Mouse (Mus musculus) kidney, embryonic 15.5 days (tissue): ENCODE measurements around the gene Olfr318. TPM values are rescaled to one million over a fixed set of nuclear protein-coding genes. Genes with fewer than 3 reads are reported as not detected.

Experiments used
- ATAC-seq: fragments of 200-750 bp; cut with Nextera tagmentation; replicated peaks from 2 replicates; pipeline ENCODE4 v1.8.0; 2017; ENCODE audit warnings: moderate TSS enrichment; ENCODE audit not compliant: low FRiP score
- H3K27ac ChIP-seq: fragments of 300-500 bp; sonication (generic); 2 replicates; pipeline ENCODE4 v1.5.1; 2015; ENCODE audit warnings: mild to moderate bottlenecking, inconsistent platforms
- H3K27me3 ChIP-seq: fragments of 300-500 bp; sonication (generic); 2 replicates; pipeline ENCODE4 v1.6.1; 2015; ENCODE audit warnings: inconsistent platforms
- H3K36me3 ChIP-seq: fragments of 300-500 bp; sonication (generic); 2 replicates; pipeline ENCODE4 v1.6.1; 2015; ENCODE audit warnings: inconsistent platforms
- H3K4me1 ChIP-seq: fragments of 300-500 bp; sonication (generic); 2 replicates; pipeline ENCODE4 v1.6.1; 2015; ENCODE audit warnings: inconsistent platforms
- H3K4me2 ChIP-seq: fragments of 300-500 bp; sonication (generic); 2 replicates; pipeline ENCODE4 v1.6.1; 2015; ENCODE audit warnings: moderate library complexity, mild to moderate bottlenecking, inconsistent platforms
- H3K4me3 ChIP-seq: fragments of 300-500 bp; sonication (generic); replicated peaks from 2 replicates; pipeline ENCODE4 v1.5.1; 2015; ENCODE audit warnings: mild to moderate bottlenecking, inconsistent platforms
- H3K9ac ChIP-seq: fragments of 300-500 bp; sonication (generic); 2 replicates; pipeline ENCODE4 v1.6.1; 2015; ENCODE audit warnings: mild to moderate bottlenecking, inconsistent platforms
- H3K9me3 ChIP-seq: fragments of 300-500 bp; sonication (generic); replicated peaks from 2 replicates; pipeline ENCODE4 v1.6.1; 2016; ENCODE audit warnings: inconsistent platforms
- WGBS: fragments of 180-500 bp; shearing (Covaris S2); methylation state at CpG from one replicate; pipeline ENCODE4 v1.1.7; 2015; ENCODE audit warnings: mixed read lengths; 5-methylcytosine and 5-hydroxymethylcytosine counted together
- polyA plus RNA-seq: library from polyadenylated mRNA; unstranded; fragments of >200 nt; fragmentation: Nextera tagmentation; extraction: Ambion mirVana; gene quantifications from 2 replicates; pipeline ENCODE4 v1.2.1, GENCODE M21; 2015

The Olfr318 gene
- polyA plus RNA-seq, 1 experiment from 2014 or later = not detected

- ATAC-seq = no peak
- Histone ChIP-seq H3K27me3 (no peaks in the 10 kb centered on the region), H3K36me3 (no peaks in the 10 kb centered on the region), H3K9me3 (no peaks in the 10 kb centered on the region), H3K9ac (no peak overlapping the region), H3K27ac (no peak overlapping the region), H3K4me1 (no peaks in the 10 kb centered on the region), H3K4me2 (no peak overlapping the region), H3K4me3 (no peak overlapping the region)
- 58% methylated on average over 4 of the region's 4 CpGs for WGBS
These were observed 52.0 kb downstream of the Olfr318 start for GRCm38 (mm10) chr11:58671825-58672224.

GRCm38 (mm10) chr11:58669252-58669651 lies 54.6 kb downstream of the Olfr318 start:
- H3K4me1 ChIP-seq = no peaks in the 10 kb centered on the region
- no peak overlapping the region for H3K27ac ChIP-seq
- no peak overlapping the region for H3K4me3 ChIP-seq
- no peaks in the 10 kb centered on the region for H3K27me3 ChIP-seq
- ATAC-seq = no peak
- no peaks in the 10 kb centered on the region for H3K9me3 ChIP-seq
- H3K4me2 ChIP-seq = no peak overlapping the region
- H3K9ac ChIP-seq = no peak overlapping the region
- H3K36me3 ChIP-seq = no peaks in the 10 kb centered on the region

Other genes starting within 250 kb of the Olfr318 start
- 0.08 TPM in 1 of 2 replicates, not detected in the other for gene Olfr332, start 231.5 kb downstream of the Olfr318 start, polyA plus RNA-seq
- not detected in 2 replicates for gene Olfr331, start 221.4 kb downstream of the Olfr318 start, polyA plus RNA-seq
- not detected in 2 replicates for gene Olfr330, start 189.2 kb downstream of the Olfr318 start, polyA plus RNA-seq
- gene Olfr329-ps, start 177.6 kb downstream of the Olfr318 start, polyA plus RNA-seq = not detected in 2 replicates
- 0.05 and 0.09 TPM in 2 replicates for gene Olfr328, start 168.4 kb downstream of the Olfr318 start, polyA plus RNA-seq
- not detected in 2 replicates for gene Olfr224, start 153.5 kb downstream of the Olfr318 start, polyA plus RNA-seq
- gene Olfr325, start 146.3 kb downstream of the Olfr318 start, polyA plus RNA-seq = not detected in 2 replicates
- not detected in 2 replicates for gene Olfr324, start 128.9 kb downstream of the Olfr318 start, polyA plus RNA-seq
- gene 2210407C18Rik, start 107.9 kb downstream of the Olfr318 start, polyA plus RNA-seq = not detected in 2 replicates
- gene Olfr323, start 93.5 kb downstream of the Olfr318 start, polyA plus RNA-seq = not detected in 2 replicates
- gene Trim58, start 83.5 kb downstream of the Olfr318 start, polyA plus RNA-seq = 0.13 and 0.33 TPM in 2 replicates
- 0.04 TPM in 1 of 2 replicates, not detected in the other for gene Olfr322, start 65.2 kb downstream of the Olfr318 start, polyA plus RNA-seq
- not detected in 2 replicates for gene Olfr320, start 42.9 kb downstream of the Olfr318 start, polyA plus RNA-seq
- not detected in 2 replicates for gene Olfr319, start 24.9 kb downstream of the Olfr318 start, polyA plus RNA-seq
- not detected in 2 replicates for gene Olfr317, start 15.2 kb upstream of the Olfr318 start, polyA plus RNA-seq
- gene Olfr316, start 28.7 kb upstream of the Olfr318 start, polyA plus RNA-seq = not detected in 2 replicates
- not detected in 2 replicates for gene Olfr315, start 49.2 kb upstream of the Olfr318 start, polyA plus RNA-seq
- gene Olfr314, start 58.9 kb upstream of the Olfr318 start, polyA plus RNA-seq = not detected in 2 replicates
- 0.35 and 0.63 TPM in 2 replicates for gene Fam183b, start 77.9 kb upstream of the Olfr318 start, polyA plus RNA-seq
- gene Olfr313, start 91.0 kb upstream of the Olfr318 start, polyA plus RNA-seq = not detected in 2 replicates
- gene Olfr312, start 105.2 kb upstream of the Olfr318 start, polyA plus RNA-seq = not detected in 2 replicates
- gene Olfr311, start 115.2 kb upstream of the Olfr318 start, polyA plus RNA-seq = not detected in 2 replicates
- 7.2 and 9.0 TPM in 2 replicates for gene Gm12258, start 123.1 kb upstream of the Olfr318 start, polyA plus RNA-seq
- gene 2810021J22Rik, start 143.2 kb upstream of the Olfr318 start, polyA plus RNA-seq = 8.8 and 9.9 TPM in 2 replicates
- gene Zfp39, start 180.2 kb upstream of the Olfr318 start, polyA plus RNA-seq = 5.2 and 6.9 TPM in 2 replicates
- gene Btnl10, start 193.9 kb upstream of the Olfr318 start, polyA plus RNA-seq = 0.10 and 0.30 TPM in 2 replicates
- 243 and 247 TPM in 2 replicates for gene Rnf187, start 214.9 kb upstream of the Olfr318 start, polyA plus RNA-seq
- 81.6 and 82.0 TPM in 2 replicates for gene Hist3h2ba, start 224.9 kb upstream of the Olfr318 start, polyA plus RNA-seq
- 36.4 and 40.3 TPM in 2 replicates for gene Hist3h2a, start 230.7 kb upstream of the Olfr318 start, polyA plus RNA-seq
- gene Trim17, start 230.7 kb upstream of the Olfr318 start, polyA plus RNA-seq = 0.58 and 0.71 TPM in 2 replicates